Mouse (Mus musculus): ENCODE measurements around the gene BC100530. TPM values are rescaled to one million over a fixed set of nuclear protein-coding genes. Genes with fewer than 3 reads are reported as not detected.
"Not testable (repeated sequence)": the region's sequence is repeated elsewhere in the genome, so short reads cannot be mapped to it uniquely, and the experiment has no call there.

The BC100530 gene
- polyA plus RNA-seq (2012; rRNA removed), result not detected in 2 replicates

GRCm38 (mm10) chr16:36367648-36368047 is at the start of gene BC100530:
Gene BC100530, minus strand, starts transcription at chr16:36367748.
- 55% methylated on average over 3 of the region's 3 CpGs for WGBS
- DNase-seq; H3K36me3 ChIP-seq (ENCODE audit: control insufficient read depth, insufficient read depth, low read length); H3K27ac ChIP-seq (ENCODE audit: control insufficient read depth, insufficient read depth, low read length); H3K27me3 ChIP-seq (ENCODE audit: control insufficient read depth, insufficient read depth, low read length); H3K4me1 ChIP-seq (replicated peaks; ENCODE audit: control insufficient read depth, insufficient read depth, low read length); H3K4me3 ChIP-seq (ENCODE audit: control insufficient read depth, insufficient read depth, low read length): not testable (repeated sequence)

DNA sequence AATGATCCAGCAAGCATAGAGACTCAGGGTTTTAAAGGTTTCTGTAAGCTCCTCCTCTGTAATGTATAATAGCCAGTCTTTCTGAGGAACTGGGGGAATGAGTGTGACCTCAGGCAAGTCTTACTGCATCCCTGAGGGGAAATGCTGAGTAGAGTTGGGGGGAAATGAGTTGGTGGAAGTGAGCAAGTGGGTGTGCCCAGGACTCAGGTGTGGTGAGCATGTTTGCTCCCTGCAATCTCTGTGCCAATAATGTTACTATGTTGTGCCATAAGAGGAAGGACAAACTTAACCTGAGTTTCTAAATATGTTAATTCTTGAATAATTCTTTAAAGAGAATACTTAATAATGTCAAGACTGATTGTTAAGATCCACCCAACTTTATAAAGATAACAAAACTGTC is 40.8 kb upstream of the BC100530 start, which contains the start of gene Stfa2:
Gene Stfa2 (minus strand): TSS at position 101 of the 400 bp plus-strand sequence.
- no peak for DNase-seq
- no peaks in the 10 kb centered on the region for H3K27me3 ChIP-seq (ENCODE audit: control insufficient read depth, insufficient read depth, low read length)
- no peak within 1 kb of the TSS for H3K27ac ChIP-seq (ENCODE audit: control insufficient read depth, insufficient read depth, low read length)
- TF ChIP-seq CTCF (IDR thresholded peaks at IDR 0.05; ENCODE audit: borderline replicate concordance, control insufficient read depth, extremely low read depth, insufficient read depth, low read length, poor library complexity) (no peak), POLR2A (IDR thresholded peaks at IDR 0.05; ENCODE audit: control insufficient read depth, extremely low read depth, insufficient read depth, low read length, poor library complexity) (no peak)
- no peaks in the 10 kb centered on the region for H3K4me1 ChIP-seq (replicated peaks; ENCODE audit: control insufficient read depth, insufficient read depth, low read length)
- no peaks in the 10 kb centered on the region for H3K36me3 ChIP-seq (ENCODE audit: control insufficient read depth, insufficient read depth, low read length)
- H3K4me3 ChIP-seq (ENCODE audit: control insufficient read depth, insufficient read depth, low read length), result no peak within 1 kb of the TSS

DNA sequence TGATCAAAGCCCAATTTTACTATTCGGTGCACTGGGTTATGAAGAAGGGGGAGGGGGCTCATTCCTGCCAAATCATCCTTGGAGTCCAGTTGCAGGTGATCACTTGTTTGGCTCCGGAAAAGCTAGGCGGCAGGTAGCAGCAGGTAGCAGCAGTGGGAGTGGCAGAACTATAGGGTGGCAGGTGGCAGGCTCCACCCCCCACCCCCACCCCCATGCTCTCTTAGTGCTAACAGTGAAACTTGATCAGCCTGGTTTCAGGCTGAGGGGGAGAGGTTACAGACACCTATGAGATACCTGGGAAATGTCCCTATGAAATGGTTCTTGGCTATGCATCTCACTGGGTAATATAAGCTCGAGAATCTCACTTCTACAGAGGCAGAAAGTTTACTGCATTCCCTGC is 21.5 kb upstream of the BC100530 start:
- no peak for DNase-seq
- H3K36me3 ChIP-seq (ENCODE audit: control insufficient read depth, insufficient read depth, low read length), result no peaks in the 10 kb centered on the region
- WGBS, result 34% methylated on average over 4 of the region's 4 CpGs
- H3K27me3 ChIP-seq (ENCODE audit: control insufficient read depth, insufficient read depth, low read length), result no peaks in the 10 kb centered on the region
- no peak overlapping the region for H3K27ac ChIP-seq (ENCODE audit: control insufficient read depth, insufficient read depth, low read length)
- TF ChIP-seq CTCF (IDR thresholded peaks at IDR 0.05; ENCODE audit: borderline replicate concordance, control insufficient read depth, extremely low read depth, insufficient read depth, low read length, poor library complexity), result no peak
- TF ChIP-seq POLR2A (IDR thresholded peaks at IDR 0.05; ENCODE audit: control insufficient read depth, extremely low read depth, insufficient read depth, low read length, poor library complexity), result no peak
- no peak overlapping the region for H3K4me3 ChIP-seq (ENCODE audit: control insufficient read depth, insufficient read depth, low read length)
- H3K4me1 ChIP-seq (replicated peaks; ENCODE audit: control insufficient read depth, insufficient read depth, low read length), result no peaks in the 10 kb centered on the region

DNA sequence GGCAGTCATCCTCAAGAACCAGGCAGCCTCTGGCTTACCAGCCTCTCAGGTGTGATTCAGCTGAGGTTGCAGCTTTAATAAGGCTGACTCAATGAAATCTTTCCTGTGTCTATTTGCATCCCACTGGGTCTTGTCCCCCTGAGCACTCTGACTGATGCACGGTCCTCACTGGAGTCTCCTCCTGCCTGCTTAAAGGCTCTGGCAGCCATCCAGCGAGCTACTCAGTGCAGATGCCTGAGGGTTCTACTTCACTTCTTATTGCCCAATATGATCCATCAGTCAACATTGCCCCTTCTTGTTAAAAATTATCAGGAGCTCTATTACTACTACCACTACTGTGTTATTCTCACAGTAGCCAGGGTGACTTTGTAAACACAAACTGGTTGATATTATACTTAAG is 30.4 kb downstream of the BC100530 start:
- no peaks in the 10 kb centered on the region for H3K36me3 ChIP-seq (ENCODE audit: control insufficient read depth, insufficient read depth, low read length)
- no peaks in the 10 kb centered on the region for H3K4me1 ChIP-seq (replicated peaks; ENCODE audit: control insufficient read depth, insufficient read depth, low read length)
- H3K27me3 ChIP-seq (ENCODE audit: control insufficient read depth, insufficient read depth, low read length), result no peaks in the 10 kb centered on the region
- TF ChIP-seq CTCF (IDR thresholded peaks at IDR 0.05; ENCODE audit: borderline replicate concordance, control insufficient read depth, extremely low read depth, insufficient read depth, low read length, poor library complexity), result no peak
- TF ChIP-seq POLR2A (IDR thresholded peaks at IDR 0.05; ENCODE audit: control insufficient read depth, extremely low read depth, insufficient read depth, low read length, poor library complexity), result no peak
- no peak overlapping the region for H3K27ac ChIP-seq (ENCODE audit: control insufficient read depth, insufficient read depth, low read length)
- WGBS, result 76% methylated on average over 2 of the region's 2 CpGs
- no peak overlapping the region for H3K4me3 ChIP-seq (ENCODE audit: control insufficient read depth, insufficient read depth, low read length)
- no peak for DNase-seq

DNA sequence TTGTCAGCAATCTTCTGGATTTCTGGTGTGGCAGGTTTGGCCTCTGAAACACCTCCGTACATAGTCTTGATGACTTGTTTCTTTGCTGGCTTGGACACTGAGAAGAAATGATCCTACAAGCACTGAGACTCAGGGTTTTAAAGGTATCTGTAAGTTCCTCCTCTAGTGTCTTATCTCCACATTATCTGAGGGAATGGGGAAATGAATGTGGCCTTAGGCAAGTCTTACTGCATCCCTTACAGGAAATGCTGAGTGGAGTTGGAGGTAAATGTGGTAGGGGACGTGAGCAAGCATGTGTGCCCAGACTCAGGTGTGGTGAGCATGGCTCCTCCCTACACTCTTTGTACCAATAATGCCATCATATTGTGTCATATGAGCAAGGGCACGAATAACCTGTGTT is 33.3 kb downstream of the BC100530 start, which contains the start of gene BC117090:
Gene BC117090 (minus strand): TSS at position 101 of the 400 bp plus-strand sequence.
- no peak for TF ChIP-seq POLR2A (IDR thresholded peaks at IDR 0.05; ENCODE audit: control insufficient read depth, extremely low read depth, insufficient read depth, low read length, poor library complexity)
- TF ChIP-seq CTCF (IDR thresholded peaks at IDR 0.05; ENCODE audit: borderline replicate concordance, control insufficient read depth, extremely low read depth, insufficient read depth, low read length, poor library complexity), result no peak
- no peaks in the 10 kb centered on the region for H3K36me3 ChIP-seq (ENCODE audit: control insufficient read depth, insufficient read depth, low read length)
- no peak within 1 kb of the TSS for H3K27ac ChIP-seq (ENCODE audit: control insufficient read depth, insufficient read depth, low read length)
- no peaks in the 10 kb centered on the region for H3K4me1 ChIP-seq (replicated peaks; ENCODE audit: control insufficient read depth, insufficient read depth, low read length)
- WGBS, result 64% methylated on average over 3 of the region's 3 CpGs
- H3K4me3 ChIP-seq (ENCODE audit: control insufficient read depth, insufficient read depth, low read length), result no peak within 1 kb of the TSS
- no peaks in the 10 kb centered on the region for H3K27me3 ChIP-seq (ENCODE audit: control insufficient read depth, insufficient read depth, low read length)
- DNase-seq, result no peak

DNA sequence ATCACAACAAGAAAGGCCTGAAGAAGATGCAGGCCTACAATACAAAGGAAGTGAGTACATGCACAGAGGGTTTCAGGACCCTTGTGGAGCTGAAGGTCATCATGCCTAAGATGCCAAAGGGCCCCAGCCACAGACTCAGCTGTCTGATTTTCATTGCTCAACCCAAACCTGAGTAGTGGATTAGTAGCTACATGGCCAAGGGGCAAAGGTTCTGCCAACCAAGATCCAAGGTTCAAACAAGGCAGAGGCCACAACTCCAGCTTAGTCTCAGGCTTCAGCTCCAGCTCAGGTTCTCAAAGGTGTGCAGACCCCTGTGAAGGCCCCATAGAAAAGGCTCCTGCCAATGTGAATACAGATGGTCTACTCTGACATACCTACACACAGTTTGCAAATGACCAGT is 48.3 kb downstream of the BC100530 start:
- Histone ChIP-seq H3K4me3 (ENCODE audit: control insufficient read depth, insufficient read depth, low read length) (no peak overlapping the region), H3K27ac (ENCODE audit: control insufficient read depth, insufficient read depth, low read length) (no peak overlapping the region), H3K27me3 (ENCODE audit: control insufficient read depth, insufficient read depth, low read length) (no peaks in the 10 kb centered on the region), H3K4me1 (replicated peaks; ENCODE audit: control insufficient read depth, insufficient read depth, low read length) (no peaks in the 10 kb centered on the region), H3K36me3 (ENCODE audit: control insufficient read depth, insufficient read depth, low read length) (no peaks in the 10 kb centered on the region)
- TF ChIP-seq POLR2A (IDR thresholded peaks at IDR 0.05; ENCODE audit: control insufficient read depth, extremely low read depth, insufficient read depth, low read length, poor library complexity) (no peak), CTCF (IDR thresholded peaks at IDR 0.05; ENCODE audit: borderline replicate concordance, control insufficient read depth, extremely low read depth, insufficient read depth, low read length, poor library complexity) (no peak)
- no peak for DNase-seq

DNA sequence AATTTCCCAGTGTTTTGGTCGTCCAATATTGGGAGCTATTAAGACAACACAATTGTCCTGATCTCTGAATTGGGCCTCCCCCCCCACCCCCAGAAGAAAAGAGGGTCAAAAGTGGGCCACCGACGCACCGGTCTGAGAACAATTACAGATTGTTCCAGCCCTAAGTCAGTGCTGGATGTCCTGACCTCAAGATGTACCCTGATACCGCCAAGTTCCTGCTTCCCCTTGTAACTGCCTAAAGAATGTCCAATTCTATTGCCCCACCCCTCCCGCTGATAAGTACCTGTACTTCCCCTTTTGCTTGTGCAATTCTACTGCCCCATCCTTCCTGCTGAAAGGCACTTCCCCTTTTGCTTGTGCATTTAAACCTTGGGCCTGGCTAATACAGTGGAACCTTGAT is 51.4 kb downstream of the BC100530 start:
- 85% methylated on average over 6 of the region's 6 CpGs for WGBS
- H3K27ac ChIP-seq (ENCODE audit: control insufficient read depth, insufficient read depth, low read length); H3K36me3 ChIP-seq (ENCODE audit: control insufficient read depth, insufficient read depth, low read length); DNase-seq; H3K4me1 ChIP-seq (replicated peaks; ENCODE audit: control insufficient read depth, insufficient read depth, low read length); H3K27me3 ChIP-seq (ENCODE audit: control insufficient read depth, insufficient read depth, low read length); H3K4me3 ChIP-seq (ENCODE audit: control insufficient read depth, insufficient read depth, low read length): not testable (repeated sequence)

Other genes starting within 250 kb of the BC100530 start
- gene Csta1, start 236.5 kb downstream of the BC100530 start, polyA plus RNA-seq (2012; rRNA removed), result not detected in 2 replicates
- not detected in 2 replicates for gene Stfa2l1, start 210.9 kb downstream of the BC100530 start, polyA plus RNA-seq (2012; rRNA removed)
- gene Gm5483, start 183.5 kb downstream of the BC100530 start, polyA plus RNA-seq (2012; rRNA removed), result not detected in 2 replicates
- gene Gm5416, start 157.3 kb downstream of the BC100530 start, polyA plus RNA-seq (2012; rRNA removed), result not detected in 2 replicates
- gene 2010005H15Rik, start 146.3 kb downstream of the BC100530 start, polyA plus RNA-seq (2012; rRNA removed), result 0.31 TPM in 1 of 2 replicates, not detected in the other
- not detected in 2 replicates for gene Stfa1, start 90.8 kb downstream of the BC100530 start, polyA plus RNA-seq (2012; rRNA removed)
- gene BC117090, start 33.4 kb downstream of the BC100530 start, polyA plus RNA-seq (2012; rRNA removed), result not detected in 2 replicates
- not detected in 2 replicates for gene Stfa2, start 40.7 kb upstream of the BC100530 start, polyA plus RNA-seq (2012; rRNA removed)
- not detected in 2 replicates for gene Stfa3, start 87.6 kb upstream of the BC100530 start, polyA plus RNA-seq (2012; rRNA removed)
- gene Casr, start 194.4 kb upstream of the BC100530 start, polyA plus RNA-seq (2012; rRNA removed), result 0.92 and 1.00 TPM in 2 replicates